Mouse (Mus musculus) liver, embryonic 14.5 days (tissue): ENCODE measurements around the gene Zp2. TPM values are rescaled to one million over a fixed set of nuclear protein-coding genes. Genes with fewer than 3 reads are reported as not detected.

Experiments used
- ATAC-seq: fragments of 200-750 bp; cut with Nextera tagmentation; 2 replicates; pipeline ENCODE4 v1.8.0; 2017; ENCODE audit warnings: moderate number of reproducible peaks, mild to moderate bottlenecking, moderate library complexity; ENCODE audit not compliant: insufficient read depth
- DNase-seq, 3 experiments: peaks; one replicate each; pipeline ENCODE4 v3.0.0-alpha.2; 2012 to 2013; ENCODE audit warnings: low read depth in 3 of 3, low spot score in 3 of 3
- H3K27ac ChIP-seq: fragments of 300-500 bp; sonication (generic); 2 replicates; pipeline ENCODE4 v1.5.1; 2014; ENCODE audit warnings: moderate library complexity, mild to moderate bottlenecking, control low read depth, inconsistent platforms
- H3K27me3 ChIP-seq: fragments of 300-500 bp; sonication (generic); 2 replicates; pipeline ENCODE4 v1.6.1; 2014; ENCODE audit warnings: mild to moderate bottlenecking, low read length, moderate library complexity; ENCODE audit not compliant: control insufficient read depth, insufficient read depth
- H3K36me3 ChIP-seq: fragments of 300-500 bp; sonication (generic); replicated peaks from 2 replicates; pipeline ENCODE4 v1.6.1; 2014; ENCODE audit warnings: low read depth; ENCODE audit not compliant: control insufficient read depth, insufficient read depth
- H3K4me1 ChIP-seq, 2 experiments: fragments of 200-500 bp in 1 of 2; fragments of 300-500 bp in 1 of 2; sonication (generic) in 1 of 2; replicated peaks; 2 replicates each; pipeline ENCODE4 v1.6.1; 2012 to 2014; ENCODE audit warnings: antibody characterized with exemption in 1 of 2, inconsistent platforms in 1 of 2, low read length in 1 of 2; ENCODE audit not compliant: control insufficient read depth in 2 of 2, insufficient read depth in 2 of 2
- H3K4me2 ChIP-seq: fragments of 300-500 bp; sonication (generic); 2 replicates; pipeline ENCODE4 v1.6.1; 2014; ENCODE audit warnings: low read depth, mild to moderate bottlenecking, control low read depth, moderate library complexity
- H3K4me3 ChIP-seq, 2 experiments: fragments of 200-500 bp in 1 of 2; fragments of 300-500 bp in 1 of 2; sonication (generic) in 1 of 2; 2 replicates each; pipeline ENCODE4 v1.5.1; 2012 to 2014; ENCODE audit warnings: low read depth in 2 of 2, low read length in 2 of 2, mild to moderate bottlenecking in 2 of 2, control low read depth in 1 of 2, inconsistent platforms in 1 of 2, moderate library complexity in 1 of 2; ENCODE audit not compliant: insufficient read depth in 1 of 2
- H3K9ac ChIP-seq: fragments of 300-500 bp; sonication (generic); replicated peaks from 2 replicates; pipeline ENCODE4 v1.6.1; 2014; ENCODE audit warnings: mild to moderate bottlenecking, control low read depth, moderate library complexity
- H3K9me3 ChIP-seq: fragments of 300-500 bp; sonication (generic); 2 replicates; pipeline ENCODE4 v1.6.1; 2016; ENCODE audit warnings: low read length, mixed read lengths; ENCODE audit not compliant: control insufficient read depth
- CTCF ChIP-seq: IDR thresholded peaks from 2 replicates; pipeline ENCODE4 v1.5.1; 2016; ENCODE audit warnings: antibody characterized with exemption, low read depth, control low read depth
- EP300 ChIP-seq: IDR thresholded peaks from 2 replicates; pipeline ENCODE4 v1.6.1; 2016; ENCODE audit warnings: antibody characterized with exemption, low read depth
- WGBS: fragments of 180-500 bp; shearing (Covaris S2); extraction: QIAGEN DNeasy Blood & Tissue Kit; methylation state at CpG from one replicate; pipeline ENCODE4 v1.1.7; 2014; ENCODE audit not compliant: insufficient replicate concordance; 5-methylcytosine and 5-hydroxymethylcytosine counted together
- polyA plus RNA-seq, 2 experiments: library from polyadenylated mRNA; depleted of rRNA in 1 of 2; stranded (reverse) in 1 of 2; unstranded in 1 of 2; fragments of >200 nt; fragmentation: Nextera tagmentation in 1 of 2; extraction: Ambion mirVana in 1 of 2; gene quantifications; 2 replicates each; pipeline versions ENCODE4 v1.2.1 to v1.2.3; 2012 to 2014

Gene Zp2
- polyA plus RNA-seq, 2 experiments: not detected

GRCm38 (mm10) chr7:120188946-120189345 lies 43.9 kb upstream of the Zp2 start:
- H3K27me3 ChIP-seq: no peaks in the 10 kb centered on the region
- H3K4me2 ChIP-seq: no peak overlapping the region
- no peak overlapping the region for H3K9ac ChIP-seq
- no peak overlapping the region for H3K4me3 ChIP-seq
- TF ChIP-seq EP300 (no peak), CTCF (no peak)
- 67% methylated on average over 5 of the region's 5 CpGs for WGBS
- no peaks in the 10 kb centered on the region for H3K36me3 ChIP-seq
- H3K4me1 ChIP-seq: peaks cover 0 to 5% of the 10 kb centered on the region in 2 experiments; a peak in 1 of 4 replicates
- ATAC-seq: no peak
- H3K9me3 ChIP-seq: no peaks in the 10 kb centered on the region
- H3K27ac ChIP-seq: no peak overlapping the region
- no peak for DNase-seq

- no peak for ATAC-seq
- peaks cover 0 to 3% of the 10 kb centered on the region in 2 experiments; a peak in 1 of 4 replicates for H3K4me1 ChIP-seq
- H3K4me2 ChIP-seq: no peak overlapping the region
- no peaks in the 10 kb centered on the region for H3K36me3 ChIP-seq
- H3K27ac ChIP-seq: no peak overlapping the region
- no peaks in the 10 kb centered on the region for H3K9me3 ChIP-seq
- no peak overlapping the region for H3K4me3 ChIP-seq
- no peaks in the 10 kb centered on the region for H3K27me3 ChIP-seq
- DNase-seq: no peak
- no peak overlapping the region for H3K9ac ChIP-seq
- TF ChIP-seq EP300 (no peak), CTCF (no peak)
Measured at GRCm38 (mm10) chr7:120182891-120183290, 37.8 kb upstream of the Zp2 start.

GRCm38 (mm10) chr7:120181401-120182230 lies 36.5 kb upstream of the Zp2 start:
- no peaks in the 10 kb centered on the region for H3K9me3 ChIP-seq
- DNase-seq (no peak), ATAC-seq (no peak)
- no peak overlapping the region for H3K4me3 ChIP-seq
- no peaks in the 10 kb centered on the region for H3K27me3 ChIP-seq
- peaks cover 0 to 3% of the 10 kb centered on the region in 2 experiments; a peak in 1 of 4 replicates for H3K4me1 ChIP-seq
- no peak for TF ChIP-seq CTCF
- TF ChIP-seq EP300: no peak
- H3K9ac ChIP-seq: no peak overlapping the region
- H3K27ac ChIP-seq: no peak overlapping the region
- no peak overlapping the region for H3K4me2 ChIP-seq
- H3K36me3 ChIP-seq: no peaks in the 10 kb centered on the region
- 71% methylated on average over 4 of the region's 4 CpGs for WGBS

GRCm38 (mm10) chr7:120180547-120180946 lies 35.5 kb upstream of the Zp2 start:
- no peaks in the 10 kb centered on the region for H3K27me3 ChIP-seq
- H3K9ac ChIP-seq: no peak overlapping the region
- H3K36me3 ChIP-seq: no peaks in the 10 kb centered on the region
- no peak overlapping the region for H3K4me2 ChIP-seq
- no peaks in the 10 kb centered on the region for H3K4me1 ChIP-seq
- TF ChIP-seq EP300: no peak
- TF ChIP-seq CTCF: no peak
- DNase-seq (no peak), ATAC-seq (no peak)
- no peaks in the 10 kb centered on the region for H3K9me3 ChIP-seq
- WGBS: 55% methylated on average over 5 of the region's 5 CpGs
- H3K27ac ChIP-seq: no peak overlapping the region
- no peak overlapping the region for H3K4me3 ChIP-seq

- H3K27ac ChIP-seq: no peak overlapping the region
- no peaks in the 10 kb centered on the region for H3K9me3 ChIP-seq
- H3K9ac ChIP-seq: no peak overlapping the region
- ATAC-seq (no peak), DNase-seq (no peak)
- TF ChIP-seq EP300 (no peak), CTCF (no peak)
- H3K27me3 ChIP-seq: no peaks in the 10 kb centered on the region
- no peaks in the 10 kb centered on the region for H3K36me3 ChIP-seq
- H3K4me2 ChIP-seq: no peak overlapping the region
- WGBS: 7% methylated on average over 2 of the region's 2 CpGs
- no peak overlapping the region for H3K4me3 ChIP-seq
- H3K4me1 ChIP-seq: no peaks in the 10 kb centered on the region
Measured at GRCm38 (mm10) chr7:120178935-120179334, 33.8 kb upstream of the Zp2 start.
